Mouse (Mus musculus): ENCODE measurements around the gene Ercc6l2. TPM values are rescaled to one million over a fixed set of nuclear protein-coding genes. Genes with fewer than 3 reads are reported as not detected.
A peak's percentile ranks its signal among the peaks of the same experiment; 100 is the strongest.

The Ercc6l2 gene
- polyA plus RNA-seq, 1 experiment from 2014 or later: 13.6 TPM

DNA sequence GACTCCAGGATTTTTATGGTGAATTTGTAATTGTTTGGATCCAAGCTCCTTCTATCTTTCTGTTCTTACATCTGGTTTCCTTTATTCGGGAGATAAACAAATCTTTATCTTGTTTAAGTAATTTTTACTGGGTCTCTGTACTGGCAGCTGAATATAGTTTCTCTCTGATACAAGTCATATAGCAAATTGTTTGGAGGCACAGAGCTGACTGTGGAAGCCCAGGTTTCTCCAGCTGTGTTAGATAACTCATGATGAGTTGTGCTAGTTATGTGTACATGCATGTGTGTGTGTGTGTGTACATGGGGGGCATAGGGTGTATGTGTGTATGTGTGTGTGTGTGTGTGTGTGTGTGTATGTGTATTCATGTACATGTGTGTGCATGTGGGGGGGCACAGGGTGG lies 125.2 kb downstream of the Ercc6l2 start:
- no peak for ATAC-seq (ENCODE audit: low read depth)
- Histone ChIP-seq H3K36me3 (ENCODE audit: control insufficient read depth, insufficient read depth, low read length) (no peaks in the 10 kb centered on the region), H3K4me1 (ENCODE audit: control insufficient read depth, insufficient read depth, low read length) (no peaks in the 10 kb centered on the region), H3K4me2 (ENCODE audit: low read depth, low read length) (no peak overlapping the region), H3K9ac (replicated peaks; ENCODE audit: low read depth, low read length) (no peak overlapping the region), H3K27ac (ENCODE audit: low read depth, low read length) (no peak overlapping the region), H3K27me3 (ENCODE audit: control insufficient read depth, insufficient read depth, low read length) (no peaks in the 10 kb centered on the region), H3K4me3 (ENCODE audit: low read depth, low read length) (no peak overlapping the region), H3K9me3 (ENCODE audit: control insufficient read depth, low read length) (no peaks in the 10 kb centered on the region)
- WGBS: 83% methylated on average over 1 of the region's 1 CpGs

DNA sequence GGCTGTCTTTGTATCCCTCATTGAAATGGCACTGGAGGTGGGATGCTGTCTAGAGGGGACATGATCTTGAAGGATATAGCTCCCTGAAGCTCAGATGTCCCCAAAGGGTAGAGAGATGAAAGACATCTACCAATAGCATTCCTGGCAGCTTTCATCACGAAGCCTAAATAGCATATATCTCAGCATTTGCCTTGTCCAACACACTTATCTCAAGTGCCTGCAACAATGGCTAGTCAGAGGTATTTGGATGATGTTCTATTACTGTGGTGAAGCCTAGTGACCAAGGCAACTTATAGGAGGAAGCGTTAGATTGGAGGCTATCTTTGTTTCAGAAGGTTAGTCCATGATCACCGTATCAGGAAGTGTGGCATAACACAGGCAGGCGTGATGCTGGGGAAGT lies 126.1 kb downstream of the Ercc6l2 start:
- no peak overlapping the region for H3K9ac ChIP-seq (replicated peaks; ENCODE audit: low read depth, low read length)
- H3K9me3 ChIP-seq (ENCODE audit: control insufficient read depth, low read length): no peaks in the 10 kb centered on the region
- H3K27ac ChIP-seq (ENCODE audit: low read depth, low read length): no peak overlapping the region
- H3K27me3 ChIP-seq (ENCODE audit: control insufficient read depth, insufficient read depth, low read length): no peaks in the 10 kb centered on the region
- H3K36me3 ChIP-seq (ENCODE audit: control insufficient read depth, insufficient read depth, low read length): no peaks in the 10 kb centered on the region
- H3K4me1 ChIP-seq (ENCODE audit: control insufficient read depth, insufficient read depth, low read length): no peaks in the 10 kb centered on the region
- WGBS: 94% methylated on average over 4 of the region's 4 CpGs
- no peak overlapping the region for H3K4me2 ChIP-seq (ENCODE audit: low read depth, low read length)
- no peak overlapping the region for H3K4me3 ChIP-seq (ENCODE audit: low read depth, low read length)
- ATAC-seq (ENCODE audit: low read depth): no peak

DNA sequence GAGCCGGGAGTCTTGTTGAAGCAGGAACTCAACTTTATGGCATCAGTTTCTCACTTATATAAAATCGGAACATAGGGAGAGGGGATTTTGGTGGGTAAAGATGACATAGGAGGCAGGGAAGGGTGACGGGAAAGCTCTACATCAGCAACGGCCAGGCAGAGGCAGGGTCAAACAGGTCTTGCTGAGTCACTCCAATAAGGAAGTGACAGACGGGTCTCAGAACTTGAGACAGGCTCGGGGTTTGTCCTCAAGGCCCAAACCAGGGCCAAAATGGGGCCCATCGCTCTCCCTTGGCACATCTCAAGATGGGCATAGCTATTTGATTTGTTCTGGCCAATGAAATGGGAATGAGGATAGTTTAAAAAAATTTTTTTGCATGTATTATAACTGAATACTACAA lies 128.6 kb downstream of the Ercc6l2 start:
- Histone ChIP-seq H3K4me3 (ENCODE audit: low read depth, low read length) (no peak overlapping the region), H3K27ac (ENCODE audit: low read depth, low read length) (no peak overlapping the region), H3K36me3 (ENCODE audit: control insufficient read depth, insufficient read depth, low read length) (no peaks in the 10 kb centered on the region), H3K9ac (replicated peaks; ENCODE audit: low read depth, low read length) (no peak overlapping the region), H3K4me1 (ENCODE audit: control insufficient read depth, insufficient read depth, low read length) (no peaks in the 10 kb centered on the region), H3K4me2 (ENCODE audit: low read depth, low read length) (no peak overlapping the region), H3K9me3 (ENCODE audit: control insufficient read depth, low read length) (no peaks in the 10 kb centered on the region), H3K27me3 (ENCODE audit: control insufficient read depth, insufficient read depth, low read length) (no peaks in the 10 kb centered on the region)
- no peak for ATAC-seq (ENCODE audit: low read depth)
- WGBS: 89% methylated on average over 7 of the region's 7 CpGs

DNA sequence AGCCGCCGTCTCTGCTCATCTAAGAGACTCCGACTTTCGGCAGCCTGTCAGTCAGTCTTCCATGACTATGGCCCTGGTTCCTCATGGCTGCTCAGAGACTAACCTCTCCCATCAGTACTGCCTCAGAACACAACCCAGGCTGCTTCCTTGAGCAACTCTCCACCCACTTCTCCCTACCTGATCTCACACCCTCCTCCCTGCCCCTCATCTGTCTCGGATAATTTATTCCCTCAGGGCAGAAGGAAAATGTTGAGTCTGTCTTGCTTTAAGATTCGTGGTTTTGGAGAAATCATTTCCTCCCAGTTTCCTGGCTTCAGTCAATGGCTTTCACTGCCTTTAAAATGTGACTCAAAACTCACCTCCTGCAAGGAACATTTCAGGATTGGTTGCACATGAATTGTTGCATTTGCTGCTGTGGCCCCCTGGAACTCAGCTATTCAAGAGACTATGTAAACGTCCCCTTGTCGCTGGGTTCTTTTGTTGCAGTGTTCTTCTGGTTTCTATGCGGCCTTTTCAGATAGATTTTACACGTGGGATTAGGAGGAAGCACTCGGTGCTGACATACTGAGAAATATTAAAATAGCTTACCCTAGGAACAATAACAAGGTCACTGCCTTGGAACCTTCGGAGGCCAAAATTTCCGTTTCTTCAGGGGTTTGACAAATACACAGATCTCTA lies 129.4 kb downstream of the Ercc6l2 start:
- no peak overlapping the region for H3K27ac ChIP-seq (ENCODE audit: low read depth, low read length)
- 29% methylated on average over 13 of the region's 13 CpGs for WGBS
- no peak overlapping the region for H3K4me3 ChIP-seq (ENCODE audit: low read depth, low read length)
- no peak overlapping the region for H3K4me2 ChIP-seq (ENCODE audit: low read depth, low read length)
- ATAC-seq (ENCODE audit: low read depth): peak; percentile 41; the same call in 1 of the 2 replicates
- H3K9ac ChIP-seq (replicated peaks; ENCODE audit: low read depth, low read length): no peak overlapping the region
- H3K9me3 ChIP-seq (ENCODE audit: control insufficient read depth, low read length): no peaks in the 10 kb centered on the region
- no peaks in the 10 kb centered on the region for H3K36me3 ChIP-seq (ENCODE audit: control insufficient read depth, insufficient read depth, low read length)
- no peaks in the 10 kb centered on the region for H3K27me3 ChIP-seq (ENCODE audit: control insufficient read depth, insufficient read depth, low read length)
- no peaks in the 10 kb centered on the region for H3K4me1 ChIP-seq (ENCODE audit: control insufficient read depth, insufficient read depth, low read length)

Other genes starting within 250 kb of the Ercc6l2 start
- gene Ptch1, start 241.6 kb upstream of the Ercc6l2 start, polyA plus RNA-seq (2014; fragmentation: Nextera tagmentation; extraction: Ambion mirVana): 26.4 and 28.7 TPM in 2 replicates